Mouse (Mus musculus): ENCODE results near the gene Prdm5.

The Prdm5 gene

DNA sequence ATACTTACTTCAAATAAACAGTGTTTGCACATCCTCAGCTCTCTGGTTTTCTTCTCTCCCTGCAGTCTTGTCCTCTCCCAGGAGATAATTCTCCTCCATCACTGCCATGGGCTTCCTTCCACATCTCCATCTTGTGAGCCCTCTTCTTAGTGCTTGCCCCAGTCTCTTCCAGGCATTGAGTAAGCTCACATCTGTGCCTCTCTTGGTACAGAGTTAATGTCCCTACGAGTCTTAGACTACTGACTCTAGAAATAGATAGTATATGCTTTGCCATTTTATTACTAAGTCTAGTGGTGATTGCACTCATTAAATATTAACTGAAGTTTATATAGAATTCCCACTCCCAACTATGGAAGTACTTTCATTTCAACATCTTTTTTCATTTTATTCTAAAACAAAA, 154.0 kb downstream of the Prdm5 start:
- no peak for DNase-seq (ENCODE audit: low spot score in 2 of 2)

DNA sequence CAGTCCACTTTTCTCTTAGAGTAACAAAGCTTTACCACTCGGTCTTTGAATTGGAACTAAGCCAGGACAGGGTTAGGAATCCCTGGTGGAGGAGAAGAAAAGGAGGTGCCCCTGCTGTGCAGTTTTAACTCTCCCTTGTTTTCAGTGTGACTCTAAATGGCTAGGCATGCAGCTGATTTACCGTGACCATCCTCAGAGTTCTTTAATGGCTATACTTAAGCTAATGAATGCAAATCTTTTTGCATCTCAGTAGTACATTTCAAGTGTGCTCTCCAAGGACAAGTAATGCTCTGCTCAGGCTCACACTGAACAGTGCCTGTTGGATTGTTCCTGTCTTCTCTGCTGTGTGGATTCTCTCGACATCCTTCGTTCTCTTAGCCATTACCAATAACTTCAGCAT, 154.4 kb downstream of the Prdm5 start:
- DNase-seq (ENCODE audit: low spot score in 2 of 2): no peak

DNA sequence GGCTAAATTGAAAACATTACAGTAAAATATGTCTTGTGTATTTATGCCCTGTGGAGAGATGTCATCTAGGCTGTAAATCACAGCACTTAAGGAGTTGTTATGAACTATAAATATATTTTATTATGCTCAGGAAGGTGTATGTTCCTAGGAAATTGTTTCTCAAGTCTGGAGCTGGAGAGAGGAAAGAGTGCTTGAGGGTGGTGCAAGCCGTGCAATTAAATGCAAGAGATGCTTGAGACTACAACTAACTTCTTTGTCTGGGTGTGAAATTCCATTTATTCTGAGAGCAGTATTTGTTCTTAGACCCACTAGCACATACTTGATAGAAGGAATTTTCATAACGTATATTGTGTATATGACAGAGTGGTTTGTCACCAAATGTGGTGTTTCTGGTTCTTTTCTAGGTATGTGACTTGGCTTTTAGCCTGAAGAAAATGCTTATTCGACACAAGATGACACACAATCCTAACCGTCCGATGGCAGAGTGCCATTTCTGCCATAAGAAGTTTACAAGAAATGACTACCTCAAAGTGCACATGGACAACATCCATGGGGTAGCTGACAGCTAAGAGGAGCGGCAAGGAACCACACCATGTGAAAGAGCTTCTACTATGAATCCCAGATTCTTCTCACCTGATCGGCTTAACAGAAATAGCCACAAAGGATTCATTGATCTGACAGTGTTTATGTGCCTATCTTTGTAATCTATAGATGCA, 156.9 kb downstream of the Prdm5 start:
- DNase-seq (ENCODE audit: low spot score in 2 of 2): no peak

DNA sequence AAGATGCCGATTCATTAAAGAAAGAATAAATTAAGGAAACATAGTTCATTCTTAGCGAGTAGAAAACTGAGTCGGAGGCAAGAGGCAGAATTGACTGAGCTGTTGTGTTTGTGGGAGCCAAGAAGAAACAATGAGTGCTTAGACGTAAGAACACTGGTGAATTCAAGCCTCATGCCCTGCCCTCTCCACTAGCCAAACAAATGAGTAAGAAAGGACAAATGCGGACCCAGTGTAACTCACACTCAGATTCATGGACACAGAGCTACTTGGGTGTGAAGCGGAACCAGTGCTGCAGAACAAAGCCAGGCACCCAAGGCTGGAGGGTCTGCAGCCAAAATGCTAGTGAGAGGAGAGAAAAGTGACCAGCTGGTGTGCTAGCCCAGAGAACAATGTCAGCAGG, 171.7 kb downstream of the Prdm5 start:
- DNase-seq (ENCODE audit: low spot score in 2 of 2): no peak

DNA sequence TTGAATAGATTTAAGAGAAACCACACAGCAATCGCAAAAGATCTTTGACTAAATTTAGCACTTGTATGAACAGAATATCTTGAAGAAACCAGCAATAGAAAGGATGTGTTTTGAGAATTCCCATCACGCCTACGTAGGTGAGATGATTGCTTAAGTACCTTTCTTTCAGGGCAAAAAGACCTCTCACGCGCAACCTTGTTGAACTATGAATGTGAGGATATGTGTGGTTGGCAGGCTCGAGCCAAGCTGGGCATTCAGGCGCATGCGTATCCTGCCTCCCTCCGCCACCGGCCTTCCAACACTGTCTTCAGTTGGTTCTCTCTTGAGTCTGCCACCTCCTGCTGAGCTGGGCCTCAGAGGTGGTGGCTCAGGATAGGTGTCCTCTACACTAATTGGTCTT, 173.5 kb downstream of the Prdm5 start, which contains the start of gene 4930544G11Rik:
4930544G11Rik (plus strand) TSS at position 301 of the 400 bp plus-strand sequence.
- DNase-seq (ENCODE audit: low spot score in 2 of 2): no peak

DNA sequence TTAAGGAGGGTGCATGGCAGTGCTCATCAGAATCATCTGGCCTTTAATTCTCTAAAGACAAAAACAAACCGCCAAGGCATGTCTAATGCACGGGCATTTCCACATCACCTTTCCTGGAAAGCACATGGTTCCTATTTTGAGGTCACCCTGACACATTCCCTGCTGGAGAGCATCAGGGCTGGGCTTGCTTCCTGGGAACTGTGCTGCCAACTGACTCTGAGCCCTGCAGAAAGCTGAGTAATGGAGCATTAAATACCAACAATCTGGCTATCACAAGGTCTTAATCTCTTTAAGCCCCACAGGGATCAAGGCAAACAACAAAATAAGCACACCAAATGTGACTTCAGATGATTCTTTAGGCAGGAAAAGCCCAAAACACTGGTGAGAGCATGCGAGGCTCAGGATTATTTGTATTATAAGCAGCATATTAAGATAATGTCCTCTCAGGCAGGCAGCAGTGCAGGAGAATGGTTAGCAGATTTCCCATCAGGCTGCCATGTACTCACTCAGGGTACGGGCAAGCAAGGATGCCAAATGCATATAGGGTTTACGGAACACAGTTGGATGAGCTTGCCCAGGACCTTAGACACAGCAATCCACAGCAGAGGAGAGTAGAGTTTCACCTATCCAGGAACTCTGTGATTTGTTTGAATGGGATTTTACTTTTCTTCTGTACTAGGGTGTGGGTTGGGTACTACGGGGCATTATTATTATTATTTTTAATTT, 190.8 kb downstream of the Prdm5 start:
- DNase-seq (ENCODE audit: low spot score in 2 of 2): no peak

DNA sequence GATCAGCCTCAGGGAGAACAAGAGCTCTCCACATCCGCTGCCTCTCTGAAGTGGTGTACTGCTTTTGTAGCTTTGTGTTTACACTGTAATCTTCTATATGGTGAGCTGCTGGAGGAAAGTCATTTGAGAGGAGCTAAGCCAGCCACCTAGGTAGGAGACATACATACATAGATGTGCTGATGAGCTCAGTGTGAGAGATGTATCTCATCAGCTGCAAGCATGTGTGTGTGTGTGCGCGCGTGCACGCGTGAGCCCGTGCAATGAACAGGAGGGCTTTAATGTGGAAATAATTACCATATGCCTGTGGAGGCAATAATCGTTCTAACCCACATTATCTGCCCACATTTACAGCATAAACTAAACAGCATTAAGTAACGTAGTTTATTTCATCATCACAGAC, 191.6 kb downstream of the Prdm5 start:
- no peak for DNase-seq (ENCODE audit: low spot score in 2 of 2)

Measured in natural killer cell, adult 2 months (primary cell).